Mouse (Mus musculus): ENCODE measurements around the gene Thop1. TPM values are rescaled to one million over a fixed set of nuclear protein-coding genes. Genes with fewer than 3 reads are reported as not detected.

Gene Thop1
- polyA plus RNA-seq, 1 experiment from 2014 or later, result 45.0 TPM

- no peak overlapping the region for H3K9ac ChIP-seq (ENCODE audit: low read length)
- H3K4me2 ChIP-seq (ENCODE audit: low read depth, low read length), result no peak overlapping the region
- WGBS, result 79% methylated on average over 2 of the region's 2 CpGs
- peaks cover 54% of the 10 kb centered on the region for H3K36me3 ChIP-seq (ENCODE audit: control insufficient read depth, insufficient read depth, low read length)
- no peak for ATAC-seq (ENCODE audit: low read depth)
- peaks cover 4% of the 10 kb centered on the region; the same call in 1 of the 2 replicates for H3K4me1 ChIP-seq (replicated peaks; ENCODE audit: control insufficient read depth, insufficient read depth, low read length)
- no peak overlapping the region for H3K4me3 ChIP-seq (ENCODE audit: low read length)
- H3K27me3 ChIP-seq (ENCODE audit: control insufficient read depth, insufficient read depth, low read depth, low read length), result no peaks in the 10 kb centered on the region
- H3K27ac ChIP-seq (ENCODE audit: low read length), result no peak overlapping the region
- no peaks in the 10 kb centered on the region for H3K9me3 ChIP-seq (ENCODE audit: control insufficient read depth, low read length)
Measured at GRCm38 (mm10) chr10:81122889-81123288, 53.1 kb downstream of the Thop1 start.

GRCm38 (mm10) chr10:81123500-81123899, 53.7 kb downstream of the Thop1 start:
- WGBS, result 74% methylated on average over 11 of the region's 11 CpGs

More at GRCm38 (mm10) chr10:81123500-81123899, 53.7 kb downstream of the Thop1 start:
- Histone ChIP-seq H3K4me3 (ENCODE audit: low read length) (no peak overlapping the region), H3K4me2 (ENCODE audit: low read depth, low read length) (no peak overlapping the region), H3K27me3 (ENCODE audit: control insufficient read depth, insufficient read depth, low read depth, low read length) (no peaks in the 10 kb centered on the region), H3K27ac (ENCODE audit: low read length) (no peak overlapping the region), H3K36me3 (ENCODE audit: control insufficient read depth, insufficient read depth, low read length) (peaks cover 50% of the 10 kb centered on the region), H3K4me1 (replicated peaks; ENCODE audit: control insufficient read depth, insufficient read depth, low read length) (peaks cover 10% of the 10 kb centered on the region; the same call in 1 of the 2 replicates), H3K9me3 (ENCODE audit: control insufficient read depth, low read length) (no peaks in the 10 kb centered on the region), H3K9ac (ENCODE audit: low read length) (no peak overlapping the region)
- ATAC-seq (ENCODE audit: low read depth), result no peak

Small RNAs within 50 kb of the gene (microRNA-seq; reads per million reads assigned to microRNA genes)
- not detected for gene Mir5615-1
- gene Mir5615-2, result not detected

Other genes with a start within 250 kb of the Thop1 start
- gene Oaz1, start 243.4 kb upstream of the Thop1 start, polyA plus RNA-seq (2015; fragmentation: Nextera tagmentation; extraction: Ambion mirVana), result 1,799 and 1,972 TPM in 2 replicates
- gene Lingo3, start 226.0 kb upstream of the Thop1 start, polyA plus RNA-seq (2015; fragmentation: Nextera tagmentation; extraction: Ambion mirVana), result 0.15 and 0.44 TPM in 2 replicates
- gene Lsm7, start 214.8 kb upstream of the Thop1 start, polyA plus RNA-seq (2015; fragmentation: Nextera tagmentation; extraction: Ambion mirVana), result 193 and 234 TPM in 2 replicates
- 43.0 and 43.2 TPM in 2 replicates for gene Sppl2b, start 214.8 kb upstream of the Thop1 start, polyA plus RNA-seq (2015; fragmentation: Nextera tagmentation; extraction: Ambion mirVana)
- 0.08 TPM in 1 of 2 replicates, not detected in the other for gene Tmprss9, start 198.2 kb upstream of the Thop1 start, polyA plus RNA-seq (2015; fragmentation: Nextera tagmentation; extraction: Ambion mirVana)
- gene Timm13, start 169.1 kb upstream of the Thop1 start, polyA plus RNA-seq (2015; fragmentation: Nextera tagmentation; extraction: Ambion mirVana), result 284 and 297 TPM in 2 replicates
- gene Lmnb2, start 151.8 kb upstream of the Thop1 start, polyA plus RNA-seq (2015; fragmentation: Nextera tagmentation; extraction: Ambion mirVana), result 52.6 and 52.7 TPM in 2 replicates
- 57.3 and 63.6 TPM in 2 replicates for gene Gadd45b, start 140.0 kb upstream of the Thop1 start, polyA plus RNA-seq (2015; fragmentation: Nextera tagmentation; extraction: Ambion mirVana)
- 5.1 and 5.7 TPM in 2 replicates for gene Gng7, start 55.1 kb upstream of the Thop1 start, polyA plus RNA-seq (2015; fragmentation: Nextera tagmentation; extraction: Ambion mirVana)
- 0.11 and 0.72 TPM in 2 replicates for gene Diras1, start 44.4 kb upstream of the Thop1 start, polyA plus RNA-seq (2015; fragmentation: Nextera tagmentation; extraction: Ambion mirVana)
- gene Slc39a3, start 32.6 kb upstream of the Thop1 start, polyA plus RNA-seq (2015; fragmentation: Nextera tagmentation; extraction: Ambion mirVana), result 19.4 and 20.8 TPM in 2 replicates
- 183 and 187 TPM in 2 replicates for gene Sgta, start 9.9 kb upstream of the Thop1 start, polyA plus RNA-seq (2015; fragmentation: Nextera tagmentation; extraction: Ambion mirVana)
- gene Creb3l3, start 28.8 kb downstream of the Thop1 start, polyA plus RNA-seq (2015; fragmentation: Nextera tagmentation; extraction: Ambion mirVana), result 0.34 and 1.0 TPM in 2 replicates
- 144 and 151 TPM in 2 replicates for gene Map2k2, start 35.9 kb downstream of the Thop1 start, polyA plus RNA-seq (2015; fragmentation: Nextera tagmentation; extraction: Ambion mirVana)
- gene Zbtb7a, start 65.2 kb downstream of the Thop1 start, polyA plus RNA-seq (2015; fragmentation: Nextera tagmentation; extraction: Ambion mirVana), result 31.5 and 31.6 TPM in 2 replicates
- gene Pias4, start 97.9 kb downstream of the Thop1 start, polyA plus RNA-seq (2015; fragmentation: Nextera tagmentation; extraction: Ambion mirVana), result 35.5 and 41.8 TPM in 2 replicates
- gene Eef2, start 106.6 kb downstream of the Thop1 start, polyA plus RNA-seq (2015; fragmentation: Nextera tagmentation; extraction: Ambion mirVana), result 589 and 620 TPM in 2 replicates
- gene Dapk3, start 113.0 kb downstream of the Thop1 start, polyA plus RNA-seq (2015; fragmentation: Nextera tagmentation; extraction: Ambion mirVana), result 37.5 and 40.5 TPM in 2 replicates
- not detected in 2 replicates for gene 4930442H23Rik, start 113.8 kb downstream of the Thop1 start, polyA plus RNA-seq (2015; fragmentation: Nextera tagmentation; extraction: Ambion mirVana)
- 0.11 and 0.31 TPM in 2 replicates for gene Nmrk2, start 132.0 kb downstream of the Thop1 start, polyA plus RNA-seq (2015; fragmentation: Nextera tagmentation; extraction: Ambion mirVana)
- gene Atcay, start 160.8 kb downstream of the Thop1 start, polyA plus RNA-seq (2015; fragmentation: Nextera tagmentation; extraction: Ambion mirVana), result 0.36 and 0.39 TPM in 2 replicates
- 5.0 and 6.0 TPM in 2 replicates for gene Zfr2, start 163.1 kb downstream of the Thop1 start, polyA plus RNA-seq (2015; fragmentation: Nextera tagmentation; extraction: Ambion mirVana)
- gene Matk, start 182.9 kb downstream of the Thop1 start, polyA plus RNA-seq (2015; fragmentation: Nextera tagmentation; extraction: Ambion mirVana), result 2.9 and 3.5 TPM in 2 replicates
- 202 and 210 TPM in 2 replicates for gene Mrpl54, start 196.9 kb downstream of the Thop1 start, polyA plus RNA-seq (2015; fragmentation: Nextera tagmentation; extraction: Ambion mirVana)
- gene Apba3, start 196.9 kb downstream of the Thop1 start, polyA plus RNA-seq (2015; fragmentation: Nextera tagmentation; extraction: Ambion mirVana), result 61.2 and 69.2 TPM in 2 replicates
- 29.3 and 32.9 TPM in 2 replicates for gene Tjp3, start 221.5 kb downstream of the Thop1 start, polyA plus RNA-seq (2015; fragmentation: Nextera tagmentation; extraction: Ambion mirVana)
- 41.0 and 43.1 TPM in 2 replicates for gene Pip5k1c, start 222.9 kb downstream of the Thop1 start, polyA plus RNA-seq (2015; fragmentation: Nextera tagmentation; extraction: Ambion mirVana)

Data from lung, embryonic 16.5 days (tissue).